Mouse (Mus musculus) lung, adult 2 months (tissue): Measurements from ENCODE around the gene Slc16a10.

Source experiments
- CTCF ChIP-seq: fragments of 200-500 bp; IDR thresholded peaks from 2 replicates; pipeline ENCODE4 v1.5.1; 2011; ENCODE audit warnings: mild to moderate bottlenecking, low read length, control low read depth; ENCODE audit not compliant: insufficient read depth
- POLR2A ChIP-seq: fragments of 200-500 bp; IDR thresholded peaks from 2 replicates; pipeline ENCODE4 v1.6.1; 2011; ENCODE audit warnings: low read depth, mild to moderate bottlenecking, control low read depth, low read length, borderline replicate concordance; ENCODE audit errors: extremely low read depth

GRCm38 (mm10) chr10:40130126-40130525 lies 11.9 kb downstream of the Slc16a10 start:
- TF ChIP-seq CTCF (no peak), POLR2A (no peak)
